Mouse (Mus musculus) liver, adult 2 months (tissue): ENCODE data around the gene Sbno2. TPM values are rescaled to one million over a fixed set of nuclear protein-coding genes. Genes with fewer than 3 reads are reported as not detected.
"Not testable (repeated sequence)": the region's sequence is repeated elsewhere in the genome, so short reads cannot be mapped to it uniquely, and the experiment has no call there.

Experiments
- DNase-seq: peaks from one replicate; pipeline ENCODE4 v3.0.0-alpha.2; 2011; ENCODE audit warnings: low read depth, low spot score; ENCODE audit errors: extremely low read depth
- H3K27ac ChIP-seq: fragments of 200-500 bp; replicated peaks from 2 replicates; pipeline ENCODE4 v1.5.1; 2012; ENCODE audit warnings: low read depth, mild to moderate bottlenecking, control low read depth, inconsistent platforms, low read length; ENCODE audit not compliant: insufficient read depth
- H3K27me3 ChIP-seq: fragments of 200-500 bp; 2 replicates; pipeline ENCODE4 v1.6.1; 2012; ENCODE audit warnings: mild to moderate bottlenecking, moderate library complexity, low read length, inconsistent platforms; ENCODE audit not compliant: control insufficient read depth, insufficient read depth
- H3K36me3 ChIP-seq: fragments of 200-500 bp; 2 replicates; pipeline ENCODE4 v1.6.1; 2012; ENCODE audit warnings: low read length, inconsistent platforms; ENCODE audit not compliant: control insufficient read depth, insufficient read depth
- H3K4me1 ChIP-seq: fragments of 200-500 bp; 2 replicates; pipeline ENCODE4 v1.6.1; 2011; ENCODE audit warnings: low read length; ENCODE audit not compliant: control insufficient read depth, insufficient read depth
- H3K4me3 ChIP-seq: fragments of 200-500 bp; 2 replicates; pipeline ENCODE4 v1.5.1; 2011; ENCODE audit warnings: low read depth, mild to moderate bottlenecking, control low read depth, low read length, moderate library complexity; ENCODE audit not compliant: insufficient read depth
- H3K79me2 ChIP-seq: fragments of 200-500 bp; 2 replicates; pipeline ENCODE4 v1.6.1; 2012; ENCODE audit warnings: inconsistent platforms, mild to moderate bottlenecking, low read length, moderate library complexity; ENCODE audit not compliant: control insufficient read depth, insufficient read depth
- H3K9ac ChIP-seq: fragments of 200-500 bp; 2 replicates; pipeline ENCODE4 v1.6.1; 2012; ENCODE audit warnings: low read depth, mild to moderate bottlenecking, control low read depth, inconsistent platforms, low read length
- CTCF ChIP-seq: fragments of 200-500 bp; IDR thresholded peaks from 2 replicates; pipeline ENCODE4 v1.5.1; 2011; ENCODE audit warnings: low read depth, low read length, control low read depth
- POLR2A ChIP-seq: fragments of 200-500 bp; IDR thresholded peaks from 2 replicates; pipeline ENCODE4 v1.6.1; 2011; ENCODE audit warnings: low read length, control low read depth; ENCODE audit not compliant: insufficient read depth; ENCODE audit errors: extremely low read depth
- WGBS: fragments of 180-500 bp; shearing (Covaris S2); methylation state at CpG from one replicate; pipeline ENCODE4 v1.1.7; 2018; 5-methylcytosine and 5-hydroxymethylcytosine counted together
- polyA plus RNA-seq: library from polyadenylated mRNA; depleted of rRNA; stranded (reverse); fragments of >200 nt; gene quantifications from 2 replicates; pipeline ENCODE4 v1.2.3, GENCODE M21; 2012
- total RNA-seq: library from RNA; depleted of rRNA; stranded (reverse); fragments of >200 nt; gene quantifications from 2 replicates; pipeline ENCODE4 v1.2.3, GENCODE M21; 2014

The Sbno2 gene
- total and polyA plus RNA-seq, 2 experiments: 8.9 to 25.9 TPM

- DNase-seq: no peak
- TF ChIP-seq POLR2A (0 out of 2 replicates have a peak, but pooled peaks have one; percentile 17), CTCF (no peak)
- peaks cover 10% of the 10 kb centered on the region for H3K4me1 ChIP-seq
- H3K9ac ChIP-seq: no peak overlapping the region
- no peak overlapping the region for H3K4me3 ChIP-seq
- H3K27me3 ChIP-seq: no peaks in the 10 kb centered on the region
- H3K27ac ChIP-seq: no peak overlapping the region
- peaks cover 7% of the 10 kb centered on the region; the same call in 1 of the 2 replicates for H3K79me2 ChIP-seq
- H3K36me3 ChIP-seq: peaks cover 28% of the 10 kb centered on the region
- 78% methylated on average over 30 of the region's 30 CpGs for WGBS
Measured at GRCm38 (mm10) chr10:80057683-80058326, 47.6 kb downstream of the Sbno2 start.

GRCm38 (mm10) chr10:80056976-80057682, 48.2 kb downstream of the Sbno2 start:
- no peak for DNase-seq
- H3K36me3 ChIP-seq: peaks cover 23% of the 10 kb centered on the region
- no peaks in the 10 kb centered on the region for H3K27me3 ChIP-seq
- peaks cover 7% of the 10 kb centered on the region; the same call in 1 of the 2 replicates for H3K79me2 ChIP-seq
- H3K27ac ChIP-seq: no peak overlapping the region
- 91% methylated on average over 27 of the region's 27 CpGs for WGBS
- H3K4me3 ChIP-seq: no peak overlapping the region
- H3K4me1 ChIP-seq: peaks cover 16% of the 10 kb centered on the region
- TF ChIP-seq POLR2A: 0 out of 2 replicates have a peak, but pooled peaks have one; percentile 17
- no peak for TF ChIP-seq CTCF
- H3K9ac ChIP-seq: no peak overlapping the region

DNA sequence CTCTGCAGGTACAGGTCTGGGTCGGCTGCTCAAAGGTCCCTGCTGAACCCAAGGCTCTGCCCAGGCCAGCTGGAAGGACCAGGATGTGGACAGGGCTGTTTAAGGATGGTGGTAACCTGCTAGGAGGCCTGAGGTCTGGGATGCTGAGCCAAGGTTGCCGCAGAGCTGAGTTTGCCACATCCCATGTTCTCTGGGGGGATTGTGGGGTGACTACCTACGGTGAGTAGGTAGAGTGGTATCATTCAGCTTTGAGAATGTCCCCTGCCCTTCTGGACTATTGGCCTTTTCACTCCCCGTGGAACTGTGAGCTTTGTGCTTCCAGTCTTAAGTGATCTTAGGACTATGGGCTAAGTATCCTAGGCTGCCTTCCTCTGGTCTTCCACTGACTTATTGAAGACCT, 48.9 kb downstream of the Sbno2 start:
- H3K36me3 ChIP-seq: peaks cover 21% of the 10 kb centered on the region
- H3K4me1 ChIP-seq: peaks cover 18% of the 10 kb centered on the region
- DNase-seq: peak; percentile 40
- WGBS: 44% methylated on average over 4 of the region's 4 CpGs
- TF ChIP-seq POLR2A (no peak), CTCF (no peak)
- H3K9ac ChIP-seq: no peak overlapping the region
- H3K4me3 ChIP-seq: no peak overlapping the region
- H3K79me2 ChIP-seq: peaks cover 7% of the 10 kb centered on the region; the same call in 1 of the 2 replicates
- H3K27me3 ChIP-seq: no peaks in the 10 kb centered on the region
- H3K27ac ChIP-seq: no peak overlapping the region

- Histone ChIP-seq H3K79me2 (peaks cover 7% of the 10 kb centered on the region; the same call in 1 of the 2 replicates), H3K4me3 (no peak overlapping the region), H3K36me3 (peaks cover 20% of the 10 kb centered on the region), H3K27ac (no peak overlapping the region), H3K4me1 (peaks cover 21% of the 10 kb centered on the region), H3K9ac (no peak overlapping the region), H3K27me3 (no peaks in the 10 kb centered on the region)
- WGBS: 35% methylated on average over 9 of the region's 10 CpGs
- no peak for DNase-seq
- TF ChIP-seq POLR2A (no peak), CTCF (no peak)
Measured at GRCm38 (mm10) chr10:80055891-80056290, 49.5 kb downstream of the Sbno2 start.

DNA sequence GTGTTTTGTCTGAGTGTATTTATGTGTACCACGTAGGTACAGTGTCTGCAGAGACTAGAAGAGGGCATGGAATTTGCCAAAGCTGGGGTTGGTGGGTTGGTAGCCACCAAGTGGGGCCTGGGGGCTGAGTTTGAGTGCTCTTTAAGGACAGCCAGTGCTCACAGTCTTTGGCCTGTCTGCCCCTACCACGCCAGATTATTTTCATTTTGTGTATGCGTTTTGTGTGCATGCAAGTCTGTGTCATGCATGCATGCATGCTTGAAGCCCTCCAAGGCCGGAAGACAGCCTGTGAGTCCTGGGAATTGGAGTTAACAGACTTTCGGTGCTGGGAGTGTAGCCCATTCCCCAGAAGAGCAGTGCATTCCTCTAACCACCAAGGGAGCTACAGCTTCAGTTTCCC, 50.0 kb downstream of the Sbno2 start:
- WGBS: 64% methylated on average over 5 of the region's 5 CpGs
- peak overlapping the region; percentile 18; the same call in 1 of the 2 replicates for H3K9ac ChIP-seq

DNA sequence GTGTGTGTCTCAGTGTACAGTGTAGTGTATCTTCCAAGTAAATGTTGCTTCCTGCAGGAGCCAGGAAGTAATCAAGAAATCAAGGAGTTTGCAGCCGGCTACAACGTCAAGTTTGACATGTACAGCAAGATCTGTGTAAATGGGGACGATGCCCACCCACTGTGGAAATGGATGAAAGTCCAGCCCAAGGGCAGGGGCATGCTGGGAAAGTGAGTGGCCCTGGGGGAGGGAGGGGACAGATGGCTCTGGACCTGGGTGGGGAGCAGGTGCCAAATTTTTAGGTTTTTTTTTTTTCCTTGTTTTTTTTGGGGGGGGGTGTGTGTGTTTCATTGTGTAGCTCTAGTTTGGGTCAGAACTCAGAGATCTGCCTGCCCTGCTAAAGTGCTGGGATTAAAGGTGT, 50.5 kb downstream of the Sbno2 start:
- Histone ChIP-seq H3K36me3 (peaks cover 20% of the 10 kb centered on the region), H3K9ac (peak overlapping the region; percentile 97), H3K4me3 (peak overlapping the region; percentile 78; the same call in 1 of the 2 replicates), H3K4me1 (peaks cover 24% of the 10 kb centered on the region), H3K27ac (peak overlapping the region; percentile 93)
- not testable (repeated sequence) for DNase-seq, H3K27me3 ChIP-seq, H3K79me2 ChIP-seq
- WGBS: 1% methylated on average over 3 of the region's 3 CpGs

More for the DNA sequence above, 50.0 kb downstream of the Sbno2 start:
- Histone ChIP-seq H3K27me3 (no peaks in the 10 kb centered on the region), H3K27ac (peak overlapping the region; percentile 1; the same call in 1 of the 2 replicates), H3K36me3 (peaks cover 20% of the 10 kb centered on the region), H3K4me1 (peaks cover 21% of the 10 kb centered on the region), H3K79me2 (peaks cover 7% of the 10 kb centered on the region; the same call in 1 of the 2 replicates), H3K4me3 (no peak overlapping the region)
- no peak for TF ChIP-seq POLR2A
- no peak for TF ChIP-seq CTCF
- DNase-seq: no peak
